Mouse (Mus musculus) CH12.LX (cell line): ENCODE measurements at regions not wholly inside any gene's neighbourhood (a gene's known extent, or its start where the extent isn't known, plus 50 kb on each side); places are given as distances from the start of the nearest gene placed in this dataset.

Source experiments
- CTCF ChIP-seq, 2 experiments: IDR thresholded peaks in 1 of 2; conservative IDR thresholded peaks in 1 of 2; 2 replicates each; pipeline ENCODE4 v1.5.1; 2011 to 2012; ENCODE audit warnings: low read depth in 2 of 2, low read length in 2 of 2, improper control_type of control experiment in 1 of 2, inconsistent platforms in 1 of 2, mild to moderate bottlenecking in 1 of 2, moderate library complexity in 1 of 2
- EP300 ChIP-seq: IDR thresholded peaks from 2 replicates; pipeline ENCODE4 v1.6.1; 2011; ENCODE audit warnings: low read length, improper control_type of control experiment
- HCFC1 ChIP-seq: IDR thresholded peaks from 2 replicates; pipeline ENCODE4 v1.6.1; 2012; ENCODE audit warnings: low read depth, mild to moderate bottlenecking, inconsistent platforms, low read length, improper control_type of control experiment
- JUND ChIP-seq: conservative IDR thresholded peaks from 2 replicates; pipeline ENCODE4 v1.6.1; 2011; ENCODE audit warnings: low read depth, low read length, improper control_type of control experiment
- KAT2A ChIP-seq: IDR thresholded peaks from 2 replicates; pipeline ENCODE4 v1.6.1; 2012; ENCODE audit warnings: low read length, improper control_type of control experiment, inconsistent platforms; ENCODE audit not compliant: insufficient replicate concordance
- MAFK ChIP-seq: IDR thresholded peaks from 2 replicates; pipeline ENCODE4 v1.6.1; 2011; ENCODE audit warnings: low read length, improper control_type of control experiment; ENCODE audit not compliant: insufficient replicate concordance
- MAX ChIP-seq: IDR thresholded peaks from 2 replicates; pipeline ENCODE4 v1.6.1; 2011; ENCODE audit warnings: low read length, improper control_type of control experiment
- MXI1 ChIP-seq: IDR thresholded peaks from 2 replicates; pipeline ENCODE4 v1.6.1; 2011; ENCODE audit warnings: mild to moderate bottlenecking, low read depth, low read length, improper control_type of control experiment
- POLR2A ChIP-seq: IDR thresholded peaks from 2 replicates; pipeline ENCODE4 v1.6.1; 2011; ENCODE audit warnings: low read depth, mild to moderate bottlenecking, improper control_type of control experiment, low read length
- RCOR1 ChIP-seq: conservative IDR thresholded peaks from 2 replicates; pipeline ENCODE4 v1.6.1; 2012; ENCODE audit warnings: low read depth, mild to moderate bottlenecking, inconsistent platforms, low read length, improper control_type of control experiment
- ZC3H11A ChIP-seq: IDR thresholded peaks from 2 replicates; pipeline ENCODE4 v1.6.1; 2012; ENCODE audit warnings: low read depth, mild to moderate bottlenecking, inconsistent platforms, low read length, improper control_type of control experiment

DNA sequence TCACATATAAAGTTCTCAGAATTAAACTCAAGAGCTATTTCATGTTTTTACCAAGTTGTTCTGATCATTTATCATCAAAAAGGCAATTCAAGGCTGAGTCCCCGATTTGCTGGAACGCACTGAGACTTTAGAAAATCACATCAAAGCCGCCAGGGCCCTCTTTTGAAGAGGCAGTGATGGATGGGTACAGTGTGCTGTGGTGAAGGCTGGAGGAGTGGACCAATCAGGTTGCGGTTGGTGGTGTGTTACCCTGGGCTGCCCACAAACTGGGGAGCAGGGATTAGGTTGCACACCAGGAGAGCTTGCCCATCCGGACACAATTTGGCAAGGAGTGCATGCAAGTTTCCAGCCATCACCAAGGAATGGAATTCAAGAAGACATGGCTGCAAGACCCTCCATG, 191.9 kb upstream of the Wdfy3 start:
- TF ChIP-seq CTCF (conservative IDR thresholded peaks at IDR 0.05 in 1 of 2, IDR thresholded peaks at IDR 0.05 in 1 of 2; ENCODE audit: low read depth in 2 of 2, low read length in 2 of 2) (no peak), JUND (no peak), HCFC1 (no peak), RCOR1 (no peak), KAT2A (no peak), EP300 (no peak), POLR2A (no peak), MAX (no peak), MAFK (no peak), ZC3H11A (no peak), MXI1 (no peak)
